Mouse (Mus musculus) heart, adult 2 months (tissue): ENCODE measurements at regions not wholly inside any gene's neighbourhood (a gene's known extent, or its start where the extent isn't known, plus 50 kb on each side); places are given as distances from the start of the nearest gene placed in this dataset.

Experiments used
- DNase-seq, 2 experiments: peaks; one replicate each; pipeline ENCODE4 v3.0.0; 2021
- H3K27ac ChIP-seq: fragments of 200-600 bp; 2 replicates; pipeline ENCODE4 v1.8.1; 2022
- H3K27me3 ChIP-seq: fragments of 200-500 bp; 2 replicates; pipeline ENCODE4 v1.6.1; 2012; ENCODE audit warnings: mild to moderate bottlenecking, low read length, inconsistent platforms, mixed read lengths; ENCODE audit not compliant: control insufficient read depth, insufficient read depth
- H3K36me3 ChIP-seq: fragments of 200-500 bp; 2 replicates; pipeline ENCODE4 v1.6.1; 2012; ENCODE audit warnings: low read length, inconsistent platforms; ENCODE audit not compliant: control insufficient read depth, insufficient read depth
- H3K4me1 ChIP-seq: fragments of 200-500 bp; 2 replicates; pipeline ENCODE4 v1.6.1; 2011; ENCODE audit warnings: low read length; ENCODE audit not compliant: control insufficient read depth, insufficient read depth
- H3K4me3 ChIP-seq: fragments of 200-600 bp; 2 replicates; pipeline ENCODE4 v1.8.1; 2022
- H3K79me2 ChIP-seq: fragments of 200-500 bp; replicated peaks from 2 replicates; pipeline ENCODE4 v1.6.1; 2012; ENCODE audit warnings: mild to moderate bottlenecking, inconsistent platforms, low read length, moderate library complexity, mixed read lengths; ENCODE audit not compliant: control insufficient read depth, insufficient read depth
- H3K9ac ChIP-seq: fragments of 200-500 bp; 2 replicates; pipeline ENCODE4 v1.6.1; 2012; ENCODE audit warnings: low read depth, mild to moderate bottlenecking, control low read depth, inconsistent platforms, low read length, mixed read lengths
- CTCF ChIP-seq: fragments of 200-600 bp; IDR thresholded peaks from 2 replicates; pipeline ENCODE4 v1.8.1; 2022; ENCODE audit warnings: antibody characterized with exemption, mild to moderate bottlenecking, moderate library complexity
- EP300 ChIP-seq: fragments of 200-500 bp; IDR thresholded peaks from 2 replicates; pipeline ENCODE4 v1.6.1; 2011; ENCODE audit warnings: low read depth, low read length, control low read depth; ENCODE audit not compliant: insufficient read depth
- POLR2A ChIP-seq: fragments of 200-500 bp; IDR thresholded peaks from 2 replicates; pipeline ENCODE4 v1.6.1; 2011; ENCODE audit warnings: mild to moderate bottlenecking, low read depth, low read length, control low read depth; ENCODE audit not compliant: insufficient read depth
- WGBS: fragments of 180-500 bp; shearing (Covaris S2); methylation state at CpG from one replicate; pipeline ENCODE4 v1.1.7; 2018; 5-methylcytosine and 5-hydroxymethylcytosine counted together
- intact Hi-C: fragments of 180-260 bp; cut with DNase I; formaldehyde crosslinking; loops from one replicate; pipeline ENCODE4 v1.15.1; 2025

DNA sequence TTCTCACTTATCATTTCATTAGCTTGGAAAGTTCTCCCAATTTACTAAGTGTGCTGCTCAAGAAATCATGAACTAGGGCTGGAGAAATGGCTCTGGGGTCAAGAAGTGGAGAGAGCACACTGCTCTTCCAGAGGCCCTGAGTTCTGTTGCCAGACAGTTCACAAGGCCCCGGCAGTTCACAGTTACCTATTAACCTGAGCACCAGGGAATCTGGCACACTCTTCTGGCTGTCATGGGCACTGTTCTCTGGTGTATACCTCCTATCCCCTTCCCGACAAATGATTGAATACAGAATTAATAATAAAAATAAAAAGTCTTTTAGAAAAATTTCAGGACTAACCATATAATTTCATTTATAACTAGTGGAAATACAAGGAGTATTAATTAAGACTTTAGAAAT lies 125.1 kb upstream of the Ednrb start:
- DNase-seq = no peak

DNA sequence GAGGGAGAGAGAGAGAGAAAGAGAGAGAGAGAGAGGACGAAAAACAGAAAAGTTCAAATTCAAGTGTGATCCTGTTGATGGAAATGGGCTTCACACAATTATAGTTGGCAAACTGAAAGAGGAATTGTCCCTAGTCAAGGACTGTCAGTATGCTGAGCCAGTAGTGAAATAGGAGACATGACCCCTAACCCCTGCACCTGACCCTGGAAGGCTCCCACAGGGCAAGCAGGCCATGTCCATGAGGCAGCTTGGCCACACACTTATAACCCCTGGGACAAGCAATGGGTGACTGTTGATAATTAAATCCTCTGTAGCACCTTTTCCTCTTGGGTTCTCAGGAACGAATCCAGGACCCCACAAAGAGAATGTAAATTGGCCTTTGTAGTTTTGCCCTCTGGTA lies 122.1 kb upstream of the Ednrb start:
- TF ChIP-seq CTCF = no peak
- TF ChIP-seq POLR2A = no peak
- no peak for TF ChIP-seq EP300
- H3K27me3 ChIP-seq = no peaks in the 10 kb centered on the region
- H3K36me3 ChIP-seq = no peaks in the 10 kb centered on the region
- no peak overlapping the region for H3K27ac ChIP-seq
- intact Hi-C loops = no loop called here
- no peak overlapping the region for H3K9ac ChIP-seq
- H3K4me1 ChIP-seq = no peaks in the 10 kb centered on the region
- no peak overlapping the region for H3K4me3 ChIP-seq
- H3K79me2 ChIP-seq = no peaks in the 10 kb centered on the region
- no peak for DNase-seq
- 77% methylated on average over 2 of the region's 2 CpGs for WGBS

More for the DNA sequence above, 125.1 kb upstream of the Ednrb start:
- no peak overlapping the region for H3K9ac ChIP-seq
- no peaks in the 10 kb centered on the region for H3K36me3 ChIP-seq
- no peak overlapping the region for H3K27ac ChIP-seq
- intact Hi-C loops = no loop called here
- no peaks in the 10 kb centered on the region for H3K79me2 ChIP-seq
- no peaks in the 10 kb centered on the region for H3K4me1 ChIP-seq
- 85% methylated on average over 2 of the region's 2 CpGs for WGBS
- TF ChIP-seq EP300 (no peak), POLR2A (no peak), CTCF (no peak)
- no peaks in the 10 kb centered on the region for H3K27me3 ChIP-seq
- H3K4me3 ChIP-seq = no peak overlapping the region

DNA sequence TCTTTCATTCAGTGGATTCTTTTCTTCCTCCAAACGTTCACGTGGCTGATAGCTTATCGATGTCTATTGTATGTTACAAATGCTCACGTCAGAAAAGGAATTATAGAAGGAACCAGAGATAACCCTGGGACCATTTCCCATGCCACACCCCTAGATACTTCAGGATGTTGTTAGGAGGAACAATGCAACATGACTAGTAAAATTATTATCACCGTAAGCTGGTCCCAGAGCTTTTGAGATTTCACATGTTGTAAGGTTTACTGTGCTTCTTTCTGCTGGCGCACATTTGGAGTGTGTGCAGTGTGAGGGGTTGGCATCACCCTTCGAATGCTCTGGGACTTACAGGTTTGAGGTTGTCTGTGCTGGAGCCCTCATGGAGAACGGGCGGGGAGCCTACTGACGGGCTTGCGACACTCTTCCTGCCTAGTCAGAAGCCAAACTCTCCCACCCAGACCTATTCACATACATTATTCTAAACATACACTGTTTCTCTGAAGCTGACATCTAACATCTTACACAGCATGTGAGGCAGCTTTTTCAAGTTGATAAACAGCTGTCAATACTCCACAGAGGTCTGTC lies 118.2 kb upstream of the Ednrb start:
- DNase-seq = no peak
- H3K27ac ChIP-seq = no peak overlapping the region
- no peaks in the 10 kb centered on the region for H3K79me2 ChIP-seq
- WGBS = 41% methylated on average over 11 of the region's 11 CpGs
- no peaks in the 10 kb centered on the region for H3K27me3 ChIP-seq
- H3K9ac ChIP-seq = no peak overlapping the region
- H3K4me3 ChIP-seq = no peak overlapping the region
- TF ChIP-seq POLR2A = no peak
- TF ChIP-seq CTCF = no peak
- TF ChIP-seq EP300 = no peak
- H3K36me3 ChIP-seq = no peaks in the 10 kb centered on the region
- intact Hi-C loops = no loop called here
- no peaks in the 10 kb centered on the region for H3K4me1 ChIP-seq

DNA sequence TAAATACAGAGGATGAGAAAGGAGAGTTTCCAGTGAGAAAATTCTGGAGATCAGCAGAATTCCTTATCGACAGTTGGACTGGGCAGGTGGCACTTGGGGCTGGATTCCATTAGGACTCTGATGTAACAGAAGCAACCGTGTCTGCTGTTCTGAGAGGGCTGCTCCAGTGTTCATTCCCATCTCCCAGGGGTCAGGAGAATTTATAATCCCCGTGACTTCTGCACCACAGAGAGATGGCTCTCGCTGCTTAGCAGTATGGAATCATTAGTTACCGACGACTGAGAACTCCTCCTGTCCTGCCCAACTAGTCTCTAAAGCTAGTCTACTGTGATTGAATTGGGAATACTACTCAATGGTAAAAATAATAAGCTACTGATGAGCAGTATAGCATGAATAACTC lies 107.7 kb upstream of the Ednrb start:
- no peaks in the 10 kb centered on the region for H3K36me3 ChIP-seq
- H3K27ac ChIP-seq = no peak overlapping the region
- no peak overlapping the region for H3K9ac ChIP-seq
- TF ChIP-seq CTCF (no peak), EP300 (no peak), POLR2A (no peak)
- H3K79me2 ChIP-seq = no peaks in the 10 kb centered on the region
- no peak overlapping the region for H3K4me3 ChIP-seq
- 90% methylated on average over 6 of the region's 6 CpGs for WGBS
- peaks cover 3% of the 10 kb centered on the region for H3K4me1 ChIP-seq
- no peaks in the 10 kb centered on the region for H3K27me3 ChIP-seq
- intact Hi-C loops = loop anchor here (10.0 kb wide), 1 partner anchor 67 kb away; no protein-coding TSS in a partner anchor
- no peak for DNase-seq

DNA sequence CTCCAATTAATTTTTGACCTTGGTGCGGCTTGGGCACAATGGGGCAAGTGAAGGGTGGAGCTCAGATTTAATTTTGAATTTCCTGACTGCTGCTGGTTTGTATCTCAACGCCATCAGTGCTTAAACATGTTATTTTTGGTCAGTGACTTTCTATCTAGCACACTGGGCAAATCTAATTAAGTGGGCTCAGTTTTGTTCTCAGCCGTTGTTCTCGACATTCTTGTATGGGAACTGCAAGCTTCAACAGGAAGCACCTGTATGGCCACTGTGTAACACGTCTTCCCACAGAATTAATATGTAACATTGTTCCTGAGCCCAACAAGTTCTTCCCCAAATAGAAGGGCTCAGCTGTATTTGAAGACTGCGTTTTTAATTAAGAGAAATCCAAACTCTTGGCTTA lies 105.7 kb upstream of the Ednrb start:
- intact Hi-C loops = loop anchor here (5.0 to 10.0 kb wide), 2 partner anchors 48 to 65 kb away; no protein-coding TSS in a partner anchor

DNA sequence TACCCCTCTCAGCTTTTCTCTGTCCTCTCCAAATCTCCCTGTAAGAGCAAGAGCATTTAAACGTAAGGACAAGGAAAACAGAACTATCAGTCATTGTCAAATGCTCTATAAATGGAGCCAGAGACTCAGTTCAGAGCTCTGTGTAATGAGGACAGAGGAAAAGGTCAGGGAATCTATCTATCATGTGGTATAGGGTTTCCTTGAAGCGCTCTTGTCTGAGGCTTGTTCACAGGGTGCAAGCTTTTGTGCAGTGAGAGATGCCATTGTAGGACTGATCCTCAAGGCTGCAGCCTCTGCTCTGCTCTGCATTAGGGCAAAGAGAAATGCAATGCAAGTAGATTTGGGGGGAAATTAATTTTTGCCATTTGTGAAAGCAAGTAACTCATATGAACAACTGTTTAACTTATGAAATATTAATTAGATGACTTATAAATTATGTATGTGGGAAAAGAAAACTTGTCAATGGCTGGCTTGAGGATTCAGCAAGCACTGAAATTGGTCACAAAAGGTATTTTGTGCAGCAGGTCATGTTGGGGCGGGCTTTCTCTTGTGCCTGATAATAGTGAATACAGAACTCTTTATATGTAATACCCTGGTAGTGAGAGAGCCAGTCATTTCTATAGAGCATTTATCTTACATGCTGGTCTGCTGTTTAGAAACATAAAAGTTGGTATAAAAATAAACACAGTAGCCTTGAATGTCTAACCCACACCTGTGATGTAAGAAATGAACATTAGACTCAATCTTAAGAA lies 104.0 kb upstream of the Ednrb start:
- no peak overlapping the region for H3K9ac ChIP-seq
- H3K4me1 ChIP-seq = peaks cover 5% of the 10 kb centered on the region
- intact Hi-C loops = loop anchor here (5.0 kb wide), 1 partner anchor 46 kb away; no protein-coding TSS in a partner anchor
- DNase-seq = no peak
- H3K27ac ChIP-seq = no peak overlapping the region
- H3K4me3 ChIP-seq = no peak overlapping the region
- H3K79me2 ChIP-seq = no peaks in the 10 kb centered on the region
- H3K27me3 ChIP-seq = no peaks in the 10 kb centered on the region
- no peaks in the 10 kb centered on the region for H3K36me3 ChIP-seq
- TF ChIP-seq POLR2A (no peak), EP300 (no peak), CTCF (no peak)
- 71% methylated on average over 3 of the region's 3 CpGs for WGBS

More for the DNA sequence above, 105.7 kb upstream of the Ednrb start:
- TF ChIP-seq POLR2A (no peak), EP300 (no peak), CTCF (no peak)
- no peak overlapping the region for H3K9ac ChIP-seq
- H3K27me3 ChIP-seq = no peaks in the 10 kb centered on the region
- H3K27ac ChIP-seq = peak overlapping the region; percentile 60
- peaks cover 5% of the 10 kb centered on the region for H3K4me1 ChIP-seq
- H3K79me2 ChIP-seq = no peaks in the 10 kb centered on the region
- peak in 1 of 2 experiments; percentile 8 for DNase-seq
- H3K4me3 ChIP-seq = no peak overlapping the region
- WGBS = 43% methylated on average over 6 of the region's 6 CpGs
- no peaks in the 10 kb centered on the region for H3K36me3 ChIP-seq
